Mouse (Mus musculus): ENCODE measurements at regions not wholly inside any gene's neighbourhood (a gene's known extent, or its start where the extent isn't known, plus 50 kb on each side); places are given as distances from the start of the nearest gene placed in this dataset.
"Not testable (repeated sequence)": the region's sequence is repeated elsewhere in the genome, so short reads cannot be mapped to it uniquely, and the experiment has no call there.

DNA sequence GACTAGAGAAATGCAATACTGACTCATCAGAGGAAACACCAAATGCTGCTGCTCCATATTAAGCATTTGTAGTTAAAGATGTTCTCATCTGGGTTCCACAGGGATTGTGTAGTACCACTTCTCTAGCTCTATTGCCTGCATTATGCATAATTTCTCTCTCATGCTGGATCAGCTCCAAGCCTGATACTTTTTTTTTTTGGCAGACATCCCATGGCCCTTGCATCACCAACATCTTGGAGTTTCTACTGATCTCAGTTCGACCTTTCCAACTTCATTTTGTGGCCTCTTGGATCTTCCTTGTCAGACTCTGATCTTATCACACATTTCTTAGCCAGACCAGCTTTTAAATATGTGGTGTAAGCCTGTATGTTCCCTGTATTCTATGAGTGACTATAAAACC, 701.1 kb upstream of the Nr2f1 start:
- H3K27me3 ChIP-seq: no peaks in the 10 kb centered on the region
- no peak for TF ChIP-seq CTCF (IDR thresholded peaks at IDR 0.05)
- POLR2A ChIA-PET: no interaction called here
- CTCF ChIA-PET: no interaction called here
- DNase-seq (ENCODE audit: low read depth, low spot score): no peak
- in situ Hi-C loops (cut with MboI; ENCODE audit: low pct_unique_long_range_greater_than_20kb): no loop called here
- no peak for ATAC-seq

DNA sequence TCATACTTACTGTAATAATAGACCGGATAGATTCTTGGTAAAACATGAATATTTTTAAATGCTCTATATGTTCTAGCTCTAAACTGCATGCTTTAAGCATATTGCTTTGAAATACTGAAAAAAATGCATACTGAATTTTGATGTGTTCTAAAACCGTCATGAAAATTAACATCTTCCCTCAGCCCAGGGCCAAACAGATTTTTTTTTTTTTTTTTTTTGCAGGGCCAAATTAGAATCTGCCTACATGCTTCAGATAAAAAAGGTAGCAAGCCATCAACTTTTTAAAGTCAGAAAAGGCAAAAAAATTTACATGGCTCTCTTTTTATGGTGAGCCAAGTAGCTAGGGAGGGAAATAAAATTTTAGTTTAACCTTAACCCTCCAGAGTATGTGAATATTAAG, 692.7 kb upstream of the Nr2f1 start:
- in situ Hi-C loops (cut with MboI; ENCODE audit: low pct_unique_long_range_greater_than_20kb): no loop called here
- ChIA-PET CTCF (no interaction called here), POLR2A (interaction anchor here (0.7 kb wide), 1 partner anchor 11 kb away, joined by 4 read pairs; no protein-coding TSS in a partner anchor)
- no peak for DNase-seq (ENCODE audit: low read depth, low spot score)
- no peaks in the 10 kb centered on the region for H3K27me3 ChIP-seq
- ATAC-seq: no peak
- no peak for TF ChIP-seq CTCF (IDR thresholded peaks at IDR 0.05)

DNA sequence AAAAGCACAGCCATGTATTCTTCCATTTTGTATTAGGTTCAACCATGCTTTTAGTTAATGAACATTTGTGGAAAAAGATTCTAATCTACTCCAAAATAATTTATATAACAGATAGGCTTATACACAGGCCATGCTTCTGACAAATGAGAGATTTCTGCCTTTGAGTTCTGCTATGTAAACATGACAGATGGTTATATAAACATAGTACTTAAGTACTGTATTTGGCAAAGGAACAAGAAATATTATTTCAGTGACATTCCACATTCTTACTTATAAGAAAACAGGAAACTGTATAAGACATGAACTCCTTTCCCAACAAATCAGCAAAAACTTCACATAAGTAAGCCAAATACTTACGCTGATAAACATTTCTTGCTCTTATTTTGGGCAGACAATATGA, 683.5 kb upstream of the Nr2f1 start:
- in situ Hi-C loops (cut with MboI; ENCODE audit: low pct_unique_long_range_greater_than_20kb): no loop called here
- no peaks in the 10 kb centered on the region for H3K27me3 ChIP-seq
- CTCF ChIA-PET: no interaction called here
- ATAC-seq (no peak), DNase-seq (ENCODE audit: low read depth, low spot score) (no peak)
- TF ChIP-seq CTCF (IDR thresholded peaks at IDR 0.05): no peak
- POLR2A ChIA-PET: no interaction called here

DNA sequence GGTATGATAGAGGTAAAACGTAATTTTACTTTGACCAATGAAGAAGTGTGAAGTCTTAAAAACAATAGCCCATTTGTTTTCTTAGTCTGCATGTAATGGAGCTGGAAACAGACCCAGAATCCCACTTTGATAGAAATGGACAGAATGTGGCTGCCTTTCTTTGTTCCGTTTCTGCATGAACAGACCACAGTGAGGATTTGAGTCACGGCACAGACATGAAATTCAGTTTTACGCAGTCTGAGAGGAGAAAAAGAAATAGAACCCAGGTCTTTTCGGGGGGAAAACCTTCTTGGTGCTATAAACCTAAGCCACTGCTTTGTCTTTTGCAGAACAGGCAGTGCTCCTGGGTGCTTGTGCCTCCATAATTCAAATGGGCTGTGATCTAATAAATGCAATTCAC, 673.0 kb upstream of the Nr2f1 start:
- CTCF ChIA-PET: no interaction called here
- DNase-seq (ENCODE audit: low read depth, low spot score) (no peak), ATAC-seq (no peak)
- peaks cover 12% of the 10 kb centered on the region for H3K27me3 ChIP-seq
- in situ Hi-C loops (cut with MboI; ENCODE audit: low pct_unique_long_range_greater_than_20kb): no loop called here
- POLR2A ChIA-PET: no interaction called here
- TF ChIP-seq CTCF (IDR thresholded peaks at IDR 0.05): no peak

DNA sequence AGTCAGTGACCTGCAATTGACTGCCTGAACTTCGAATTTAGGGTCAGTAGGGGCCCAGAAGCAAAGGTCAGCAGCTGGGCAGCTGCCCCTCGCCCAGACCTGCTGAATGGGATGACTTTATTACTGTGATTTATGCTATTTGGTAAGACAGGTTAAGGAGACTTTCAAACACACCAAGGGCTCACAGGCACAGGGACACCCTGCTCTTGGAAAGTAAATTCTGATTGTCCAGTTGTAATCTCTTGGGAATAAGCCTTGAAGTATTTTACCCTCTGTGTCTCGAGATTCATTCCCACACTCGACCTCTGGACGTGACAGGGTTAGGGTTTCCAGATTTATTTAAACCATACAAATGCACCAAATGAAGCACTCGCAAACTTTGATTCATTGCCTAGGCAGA, 672.4 kb upstream of the Nr2f1 start:
- ATAC-seq: no peak

DNA sequence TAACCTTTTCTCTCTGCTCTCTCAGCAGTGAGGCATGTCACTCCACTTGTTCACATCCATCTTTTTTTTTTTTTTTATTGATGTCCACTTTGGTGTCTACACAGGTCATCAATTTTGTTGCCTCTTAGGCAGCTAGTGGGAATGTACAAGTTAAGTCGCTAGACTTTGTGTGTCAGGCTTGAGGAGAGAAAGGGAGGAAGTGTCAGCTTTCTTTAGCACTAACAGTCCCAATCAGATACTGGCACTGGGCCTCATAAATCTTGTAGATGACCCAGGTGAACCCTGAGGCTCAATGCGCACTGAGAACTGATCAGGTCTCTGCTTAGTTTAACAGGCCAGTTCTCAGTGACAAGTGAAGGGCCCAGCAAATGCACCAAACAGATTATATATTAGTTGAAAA, 671.7 kb upstream of the Nr2f1 start:
- no peak for ATAC-seq
- no peak for DNase-seq (ENCODE audit: low read depth, low spot score)
- in situ Hi-C loops (cut with MboI; ENCODE audit: low pct_unique_long_range_greater_than_20kb): no loop called here
- CTCF ChIA-PET: no interaction called here
- peaks cover 12% of the 10 kb centered on the region for H3K27me3 ChIP-seq
- POLR2A ChIA-PET: no interaction called here
- TF ChIP-seq CTCF (IDR thresholded peaks at IDR 0.05): no peak

More for the DNA sequence above, 672.4 kb upstream of the Nr2f1 start:
- peaks cover 12% of the 10 kb centered on the region for H3K27me3 ChIP-seq
- ChIA-PET POLR2A (no interaction called here), CTCF (no interaction called here)
- DNase-seq (ENCODE audit: low read depth, low spot score): no peak
- no peak for TF ChIP-seq CTCF (IDR thresholded peaks at IDR 0.05)
- in situ Hi-C loops (cut with MboI; ENCODE audit: low pct_unique_long_range_greater_than_20kb): no loop called here

DNA sequence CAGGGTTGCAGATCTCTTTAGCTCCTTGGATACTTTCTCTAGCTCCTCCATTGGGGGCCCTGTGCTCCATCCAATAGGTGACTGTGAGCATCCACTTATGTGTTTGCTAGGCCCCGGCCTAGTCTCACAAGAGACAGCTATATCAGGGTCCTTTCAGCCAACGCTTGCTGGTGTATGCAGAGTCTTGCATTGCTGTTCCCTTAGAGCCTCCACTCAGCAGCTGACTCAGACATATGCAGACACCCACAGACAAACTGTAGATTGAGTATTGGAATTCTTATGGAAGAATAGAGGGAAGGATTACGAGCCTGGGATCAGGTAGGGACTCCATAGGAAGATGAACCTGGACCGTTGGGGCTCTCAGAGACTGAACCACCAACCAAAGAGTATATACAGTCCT, 624.8 kb upstream of the Nr2f1 start:
- DNase-seq (ENCODE audit: low read depth, low spot score); CTCF ChIA-PET; in situ Hi-C loops (cut with MboI; ENCODE audit: low pct_unique_long_range_greater_than_20kb); ATAC-seq; H3K27me3 ChIP-seq; POLR2A ChIA-PET: not testable (repeated sequence)

DNA sequence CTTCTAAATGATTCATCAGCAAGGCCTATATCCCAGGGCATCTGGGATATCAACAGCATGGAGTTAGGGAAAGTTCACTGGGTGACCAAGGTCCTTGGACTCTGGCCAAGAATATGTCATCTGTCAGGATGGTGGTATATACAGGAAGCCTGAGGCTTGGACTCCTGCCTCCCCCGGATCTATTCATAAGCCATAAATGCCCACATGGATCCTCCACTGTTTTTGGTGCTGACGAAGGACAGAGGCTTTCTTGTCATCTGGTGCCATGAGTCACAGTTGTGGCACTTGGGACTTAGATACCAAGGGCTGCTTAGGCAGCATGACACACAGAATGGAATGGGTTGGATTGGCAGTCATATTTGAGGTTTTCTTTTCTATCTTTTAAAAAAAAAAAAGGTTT, 610.1 kb upstream of the Nr2f1 start:
- ChIA-PET POLR2A (no interaction called here), CTCF (interaction anchor here (1.1 kb wide), 1 partner anchor 15 kb away, joined by 3 read pairs; no protein-coding TSS in a partner anchor)
- no peaks in the 10 kb centered on the region for H3K27me3 ChIP-seq
- no peak for TF ChIP-seq CTCF (IDR thresholded peaks at IDR 0.05)
- peak; percentile 65 for ATAC-seq
- in situ Hi-C loops (cut with MboI; ENCODE audit: low pct_unique_long_range_greater_than_20kb): no loop called here
- DNase-seq (ENCODE audit: low read depth, low spot score): peak; percentile 10

DNA sequence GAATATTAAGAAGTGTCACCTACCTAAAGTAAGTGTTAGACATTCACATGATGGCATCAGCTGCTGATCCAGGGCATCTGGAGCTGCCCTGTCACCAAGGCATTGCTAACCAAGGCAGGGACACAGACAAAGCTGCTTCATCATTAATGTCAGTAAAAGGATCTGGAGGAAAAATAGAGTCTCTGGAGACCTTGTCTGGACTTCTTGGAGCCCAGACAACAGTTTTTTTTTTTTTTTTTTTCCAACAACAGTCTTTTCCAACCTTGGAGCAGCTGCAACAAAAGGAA, 603.2 kb upstream of the Nr2f1 start:
- no peak for DNase-seq (ENCODE audit: low read depth, low spot score)
- ChIA-PET CTCF (interaction anchor here (1.1 kb wide), 1 partner anchor 8 kb away, joined by 3 read pairs; no protein-coding TSS in a partner anchor), POLR2A (no interaction called here)
- H3K27me3 ChIP-seq: no peaks in the 10 kb centered on the region
- TF ChIP-seq CTCF (IDR thresholded peaks at IDR 0.05): no peak
- ATAC-seq: no peak
- in situ Hi-C loops (cut with MboI; ENCODE audit: low pct_unique_long_range_greater_than_20kb): no loop called here

DNA sequence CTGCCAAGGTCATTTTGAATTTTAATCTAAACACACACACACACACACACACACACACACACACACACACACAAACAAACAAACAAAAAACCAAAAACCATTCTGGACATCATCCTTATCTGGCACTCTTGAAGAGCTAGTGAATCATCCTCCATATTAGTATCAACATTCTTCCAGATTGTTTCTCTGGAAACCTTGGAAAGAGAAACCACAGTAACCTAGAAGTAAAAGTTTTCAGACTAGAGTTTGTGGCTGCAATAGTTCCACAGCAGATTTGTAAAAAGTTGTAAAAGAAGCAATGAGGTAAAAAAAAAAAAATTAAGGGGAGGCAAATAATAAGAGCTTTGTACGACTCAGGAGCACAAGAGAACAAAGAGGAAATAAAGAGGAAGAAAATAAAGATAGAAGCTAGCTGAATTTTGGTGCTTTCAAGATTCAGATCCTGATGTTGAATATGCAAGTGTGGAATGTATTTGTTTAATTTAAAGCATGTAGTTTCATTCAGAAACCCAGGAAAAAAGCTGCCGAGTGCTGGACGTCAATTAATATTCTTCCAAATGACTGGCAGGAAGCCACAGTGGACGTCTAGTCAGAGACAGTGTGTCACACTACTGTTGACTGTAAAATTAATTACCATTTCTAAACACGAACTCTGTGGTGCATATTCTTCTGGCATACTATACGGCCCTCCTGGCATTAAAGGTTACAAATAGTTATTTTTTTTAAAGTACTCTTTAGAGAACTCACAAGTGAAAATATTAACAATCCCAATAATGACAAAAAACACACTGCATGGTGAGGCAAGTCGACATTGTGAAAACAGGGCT, 602.7 kb upstream of the Nr2f1 start:
- no peak for ATAC-seq
- DNase-seq (ENCODE audit: low read depth, low spot score): no peak
- ChIA-PET POLR2A (interaction anchor here (0.7 kb wide), 1 partner anchor 63 kb away, joined by 5 read pairs; no protein-coding TSS in a partner anchor), CTCF (interaction anchor here (1.1 kb wide), 1 partner anchor 7 kb away, joined by 3 read pairs; no protein-coding TSS in a partner anchor)
- H3K27me3 ChIP-seq: no peaks in the 10 kb centered on the region
- in situ Hi-C loops (cut with MboI; ENCODE audit: low pct_unique_long_range_greater_than_20kb): no loop called here
- no peak for TF ChIP-seq CTCF (IDR thresholded peaks at IDR 0.05)

DNA sequence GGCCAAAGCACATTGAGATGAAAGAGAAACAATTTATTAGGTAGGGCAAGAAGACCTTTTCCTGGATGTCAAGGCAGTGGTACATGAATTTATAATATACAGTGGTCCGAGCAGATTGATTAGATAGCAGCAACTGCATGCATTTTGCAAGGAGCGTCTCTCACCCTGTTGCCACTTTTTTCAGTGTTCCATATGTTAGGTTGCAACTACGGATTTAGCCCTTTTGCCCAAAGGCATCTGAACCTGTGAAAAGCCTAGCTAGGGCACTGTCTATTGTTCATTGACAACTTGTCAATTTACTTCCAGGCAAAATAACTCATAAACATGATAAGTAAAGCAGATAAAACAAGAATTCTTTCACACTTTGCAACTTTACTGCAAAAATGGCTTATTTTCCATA, 600.1 kb upstream of the Nr2f1 start:
- no peak for DNase-seq (ENCODE audit: low read depth, low spot score)
- H3K27me3 ChIP-seq: no peaks in the 10 kb centered on the region
- POLR2A ChIA-PET: no interaction called here
- in situ Hi-C loops (cut with MboI; ENCODE audit: low pct_unique_long_range_greater_than_20kb): no loop called here
- CTCF ChIA-PET: no interaction called here
- ATAC-seq: no peak
- no peak for TF ChIP-seq CTCF (IDR thresholded peaks at IDR 0.05)

DNA sequence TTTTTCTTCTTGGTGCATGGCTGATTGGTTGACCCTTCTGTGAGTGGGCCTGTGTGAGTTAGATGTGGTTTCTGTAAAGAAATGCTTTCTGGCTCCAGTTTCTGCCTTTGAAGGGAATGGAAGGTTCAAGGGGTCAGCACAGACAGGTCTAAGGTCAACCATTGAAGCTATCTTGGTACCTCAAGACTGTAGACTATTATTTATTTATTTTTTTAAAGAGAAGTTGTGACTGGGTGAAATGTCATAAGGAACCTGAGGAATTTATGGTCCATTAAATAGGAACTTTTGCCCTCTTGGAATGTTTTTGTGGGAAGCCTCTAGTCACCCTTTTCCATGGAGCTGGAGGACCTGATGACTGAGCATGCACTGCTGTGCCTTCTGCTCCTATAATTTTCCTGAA, 595.7 kb upstream of the Nr2f1 start:
- no peak for TF ChIP-seq CTCF (IDR thresholded peaks at IDR 0.05)
- no peaks in the 10 kb centered on the region for H3K27me3 ChIP-seq
- ChIA-PET CTCF (interaction anchor here (0.7 to 1.2 kb wide), 3 partner anchors 8 to 21 kb away, joined by 3 read pairs; no protein-coding TSS in a partner anchor), POLR2A (no interaction called here)
- DNase-seq (ENCODE audit: low read depth, low spot score): no peak
- ATAC-seq: no peak
- in situ Hi-C loops (cut with MboI; ENCODE audit: low pct_unique_long_range_greater_than_20kb): no loop called here

Data from Patski (cell line).